Mouse (Mus musculus): Measurements from ENCODE around the gene Myo1e. TPM values are rescaled to one million over a fixed set of nuclear protein-coding genes. Genes with fewer than 3 reads are reported as not detected.

Gene Myo1e
- polyA plus RNA-seq, 1 experiment from 2014 or later = 12.2 TPM

DNA sequence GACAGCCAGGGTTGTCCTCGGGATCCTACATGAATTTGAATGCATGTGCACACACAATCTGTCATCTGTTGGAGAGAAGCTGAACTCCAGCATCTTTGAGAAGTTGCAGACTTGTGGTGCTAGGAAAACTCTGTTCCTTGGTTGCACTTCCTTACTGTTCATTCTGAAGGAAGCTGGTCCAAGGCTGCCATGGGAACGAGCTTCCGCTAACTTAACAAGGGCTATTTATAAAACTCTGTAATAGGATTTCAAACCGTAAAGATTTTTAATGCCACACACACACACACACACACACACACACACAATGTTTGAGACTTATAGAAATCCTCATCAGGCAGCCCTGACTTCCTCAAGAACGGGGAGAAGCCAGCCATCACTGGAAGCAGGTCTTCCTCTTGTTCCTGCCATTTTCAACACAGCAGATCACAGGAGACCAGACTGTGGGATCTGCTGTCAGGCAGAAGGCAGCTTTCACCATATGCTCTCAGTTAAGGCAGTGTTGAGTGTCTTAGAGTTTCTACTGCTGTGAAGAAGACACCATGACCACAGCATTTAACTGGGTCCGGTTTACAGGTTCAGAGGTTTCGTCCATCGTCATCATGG lies 194.9 kb downstream of the Myo1e start:
- ATAC-seq (replicated peaks; ENCODE audit: extremely low read depth, insufficient read depth, low FRiP score) = no peak
- WGBS = 86% methylated on average over 8 of the region's 8 CpGs
- H3K4me1 ChIP-seq (ENCODE audit: control insufficient read depth, insufficient read depth, low read length) = no peaks in the 10 kb centered on the region
- H3K9ac ChIP-seq (ENCODE audit: low read length) = no peak overlapping the region
- H3K4me2 ChIP-seq (ENCODE audit: low read depth, low read length) = no peak overlapping the region
- no peaks in the 10 kb centered on the region for H3K27me3 ChIP-seq (ENCODE audit: control insufficient read depth, insufficient read depth, low read length)
- H3K4me3 ChIP-seq (ENCODE audit: low read length) = no peak overlapping the region
- no peaks in the 10 kb centered on the region for H3K9me3 ChIP-seq (replicated peaks; ENCODE audit: control insufficient read depth, low read length)
- H3K27ac ChIP-seq (ENCODE audit: low read length) = no peak overlapping the region
- H3K36me3 ChIP-seq (ENCODE audit: control insufficient read depth, insufficient read depth) = peaks cover 11% of the 10 kb centered on the region

DNA sequence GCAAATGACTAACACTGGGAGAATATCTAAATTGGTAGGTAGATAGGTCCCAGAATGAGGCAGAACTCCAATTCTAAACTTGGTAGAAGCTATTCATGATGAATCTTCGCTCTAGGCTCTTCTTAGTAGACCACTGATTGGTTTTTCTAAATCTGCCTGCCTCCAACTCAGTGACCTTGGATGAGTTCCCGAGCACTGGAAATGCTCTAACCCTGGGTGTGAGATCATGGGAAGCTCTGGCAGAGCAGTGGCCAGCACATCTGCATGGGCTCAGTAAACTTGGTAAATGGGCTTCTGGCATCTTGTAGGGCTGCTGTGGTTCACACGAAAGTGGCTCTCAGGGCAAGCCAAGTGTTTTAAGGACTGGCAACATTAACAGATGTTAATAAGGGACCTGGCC lies 199.4 kb downstream of the Myo1e start:
- Histone ChIP-seq H3K9ac (ENCODE audit: low read length) (no peak overlapping the region), H3K9me3 (replicated peaks; ENCODE audit: control insufficient read depth, low read length) (no peaks in the 10 kb centered on the region), H3K27ac (ENCODE audit: low read length) (no peak overlapping the region), H3K27me3 (ENCODE audit: control insufficient read depth, insufficient read depth, low read length) (no peaks in the 10 kb centered on the region), H3K4me2 (ENCODE audit: low read depth, low read length) (no peak overlapping the region), H3K36me3 (ENCODE audit: control insufficient read depth, insufficient read depth) (peaks cover 37% of the 10 kb centered on the region), H3K4me1 (ENCODE audit: control insufficient read depth, insufficient read depth, low read length) (no peaks in the 10 kb centered on the region), H3K4me3 (ENCODE audit: low read length) (no peak overlapping the region)
- no peak for ATAC-seq (replicated peaks; ENCODE audit: extremely low read depth, insufficient read depth, low FRiP score)
- WGBS = 79% methylated on average over 3 of the region's 3 CpGs

DNA sequence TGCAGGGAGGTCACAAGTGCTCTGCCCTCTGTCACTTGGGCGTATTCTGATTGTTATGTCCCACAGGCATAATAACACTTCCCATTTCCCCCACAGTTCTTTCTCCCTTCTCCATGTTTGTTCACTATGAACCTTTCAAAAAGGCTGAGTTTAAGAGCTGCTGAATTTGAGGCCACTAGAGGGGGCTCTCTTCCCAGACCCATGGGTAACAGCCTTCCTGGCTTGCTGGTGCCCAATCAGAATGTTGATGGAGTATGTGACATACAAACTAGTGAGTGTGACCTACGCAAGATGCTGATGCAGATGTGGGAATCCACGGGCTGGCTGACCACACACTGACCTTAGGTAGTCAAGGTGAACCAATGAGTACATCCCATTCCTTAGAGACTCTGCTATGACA lies 201.6 kb downstream of the Myo1e start:
- H3K4me1 ChIP-seq (ENCODE audit: control insufficient read depth, insufficient read depth, low read length) = no peaks in the 10 kb centered on the region
- no peak overlapping the region for H3K27ac ChIP-seq (ENCODE audit: low read length)
- peaks cover 54% of the 10 kb centered on the region for H3K36me3 ChIP-seq (ENCODE audit: control insufficient read depth, insufficient read depth)
- WGBS = 85% methylated on average over 3 of the region's 3 CpGs
- no peak overlapping the region for H3K4me3 ChIP-seq (ENCODE audit: low read length)
- H3K9ac ChIP-seq (ENCODE audit: low read length) = no peak overlapping the region
- no peaks in the 10 kb centered on the region for H3K27me3 ChIP-seq (ENCODE audit: control insufficient read depth, insufficient read depth, low read length)
- ATAC-seq (replicated peaks; ENCODE audit: extremely low read depth, insufficient read depth, low FRiP score) = no peak
- no peak overlapping the region for H3K4me2 ChIP-seq (ENCODE audit: low read depth, low read length)
- H3K9me3 ChIP-seq (replicated peaks; ENCODE audit: control insufficient read depth, low read length) = no peaks in the 10 kb centered on the region

DNA sequence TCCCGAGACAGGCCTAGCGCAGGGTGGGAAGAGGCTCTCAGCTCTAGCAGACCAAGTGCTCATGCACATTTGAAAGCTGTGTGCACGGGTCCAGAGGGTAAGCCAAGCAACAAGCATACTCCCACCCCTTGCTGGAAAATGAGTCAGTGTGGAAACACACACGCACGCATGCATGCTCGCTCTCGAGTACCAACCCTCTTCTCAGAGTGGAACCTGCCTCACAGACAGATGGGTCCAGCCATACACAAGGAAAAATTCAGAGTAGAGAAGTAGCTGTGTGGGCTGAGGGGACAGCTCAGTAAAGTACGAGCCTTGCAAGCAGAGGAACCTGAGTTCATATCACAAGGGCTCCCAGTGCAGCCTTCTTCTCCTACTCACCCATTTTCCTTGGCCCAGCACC lies 202.6 kb downstream of the Myo1e start:
- H3K9me3 ChIP-seq (replicated peaks; ENCODE audit: control insufficient read depth, low read length) = no peaks in the 10 kb centered on the region
- ATAC-seq (replicated peaks; ENCODE audit: extremely low read depth, insufficient read depth, low FRiP score) = no peak
- no peaks in the 10 kb centered on the region for H3K4me1 ChIP-seq (ENCODE audit: control insufficient read depth, insufficient read depth, low read length)
- H3K9ac ChIP-seq (ENCODE audit: low read length) = no peak overlapping the region
- H3K4me3 ChIP-seq (ENCODE audit: low read length) = no peak overlapping the region
- H3K36me3 ChIP-seq (ENCODE audit: control insufficient read depth, insufficient read depth) = peaks cover 56% of the 10 kb centered on the region
- no peaks in the 10 kb centered on the region for H3K27me3 ChIP-seq (ENCODE audit: control insufficient read depth, insufficient read depth, low read length)
- no peak overlapping the region for H3K27ac ChIP-seq (ENCODE audit: low read length)
- H3K4me2 ChIP-seq (ENCODE audit: low read depth, low read length) = no peak overlapping the region
- 94% methylated on average over 8 of the region's 8 CpGs for WGBS

DNA sequence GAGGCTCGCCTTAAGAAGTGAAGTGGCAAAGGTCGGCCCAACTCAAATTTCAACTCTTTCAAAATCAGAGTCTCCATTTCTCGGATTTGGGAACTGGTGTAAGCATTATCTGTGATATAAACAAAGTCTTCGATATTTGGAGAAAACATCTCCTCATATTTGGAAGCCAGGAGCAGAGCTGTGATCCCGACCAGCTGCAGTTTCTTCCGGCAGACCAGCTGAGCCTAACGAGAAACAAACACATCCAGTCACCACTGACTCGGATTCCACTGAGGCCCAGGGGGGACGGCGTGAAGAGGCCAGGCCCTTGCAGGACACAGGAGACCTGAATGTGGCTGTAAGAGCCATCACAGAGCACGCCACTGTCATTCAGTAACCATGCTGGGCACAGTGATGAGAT lies 203.5 kb downstream of the Myo1e start:
- ATAC-seq (replicated peaks; ENCODE audit: extremely low read depth, insufficient read depth, low FRiP score) = no peak
- WGBS = 72% methylated on average over 11 of the region's 11 CpGs
- Histone ChIP-seq H3K4me3 (ENCODE audit: low read length) (no peak overlapping the region), H3K36me3 (ENCODE audit: control insufficient read depth, insufficient read depth) (peaks cover 60% of the 10 kb centered on the region), H3K9me3 (replicated peaks; ENCODE audit: control insufficient read depth, low read length) (no peaks in the 10 kb centered on the region), H3K4me2 (ENCODE audit: low read depth, low read length) (no peak overlapping the region), H3K27ac (ENCODE audit: low read length) (no peak overlapping the region), H3K27me3 (ENCODE audit: control insufficient read depth, insufficient read depth, low read length) (no peaks in the 10 kb centered on the region), H3K9ac (ENCODE audit: low read length) (no peak overlapping the region), H3K4me1 (ENCODE audit: control insufficient read depth, insufficient read depth, low read length) (no peaks in the 10 kb centered on the region)

DNA sequence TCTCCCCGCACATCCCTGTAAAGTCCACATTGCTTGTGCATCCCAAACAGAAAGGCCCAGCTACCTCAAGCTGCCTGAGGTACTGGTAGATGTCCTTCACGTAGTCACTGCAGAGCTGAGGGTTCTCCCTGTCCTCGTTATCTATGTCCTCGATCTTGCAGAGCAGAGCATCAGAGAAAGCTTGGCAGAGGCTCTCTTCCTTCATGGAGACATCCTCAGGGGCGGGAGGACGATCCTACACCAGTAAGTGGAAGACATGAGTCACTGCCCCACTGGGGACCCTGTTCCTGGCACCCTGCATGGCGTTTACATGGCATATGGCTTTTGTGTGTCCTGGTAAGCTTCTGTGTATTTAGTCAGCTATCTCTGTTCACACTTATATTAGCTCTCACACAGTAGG lies 205.9 kb downstream of the Myo1e start:
- Histone ChIP-seq H3K9ac (ENCODE audit: low read length) (no peak overlapping the region), H3K4me3 (ENCODE audit: low read length) (no peak overlapping the region), H3K27me3 (ENCODE audit: control insufficient read depth, insufficient read depth, low read length) (no peaks in the 10 kb centered on the region), H3K36me3 (ENCODE audit: control insufficient read depth, insufficient read depth) (peaks cover 70% of the 10 kb centered on the region), H3K4me1 (ENCODE audit: control insufficient read depth, insufficient read depth, low read length) (no peaks in the 10 kb centered on the region), H3K9me3 (replicated peaks; ENCODE audit: control insufficient read depth, low read length) (no peaks in the 10 kb centered on the region), H3K27ac (ENCODE audit: low read length) (no peak overlapping the region), H3K4me2 (ENCODE audit: low read depth, low read length) (no peak overlapping the region)
- 90% methylated on average over 7 of the region's 7 CpGs for WGBS
- no peak for ATAC-seq (replicated peaks; ENCODE audit: extremely low read depth, insufficient read depth, low FRiP score)

DNA sequence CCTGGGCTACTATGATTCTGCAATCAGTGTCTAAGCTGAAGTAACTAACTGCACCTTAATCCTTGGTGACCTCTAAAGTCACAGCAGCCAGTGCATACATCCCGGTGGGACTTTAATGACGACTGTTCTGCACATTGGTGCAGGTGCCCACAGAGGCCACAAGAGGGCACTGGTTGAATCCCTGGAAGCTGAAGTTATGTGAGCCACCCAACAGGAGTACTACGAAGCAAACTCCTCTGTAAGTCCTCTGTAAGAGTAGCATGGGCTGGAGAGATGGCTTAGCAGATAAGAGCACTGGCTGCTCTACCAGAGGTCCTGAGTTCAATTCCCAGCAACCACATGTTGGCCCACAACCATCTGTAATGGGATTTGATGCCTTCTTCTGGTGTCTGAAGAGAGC lies 209.3 kb downstream of the Myo1e start:
- ATAC-seq (replicated peaks; ENCODE audit: extremely low read depth, insufficient read depth, low FRiP score) = no peak
- Histone ChIP-seq H3K4me1 (ENCODE audit: control insufficient read depth, insufficient read depth, low read length) (peaks cover 7% of the 10 kb centered on the region; the same call in 1 of the 2 replicates), H3K4me2 (ENCODE audit: low read depth, low read length) (no peak overlapping the region), H3K27ac (ENCODE audit: low read length) (no peak overlapping the region), H3K27me3 (ENCODE audit: control insufficient read depth, insufficient read depth, low read length) (no peaks in the 10 kb centered on the region), H3K36me3 (ENCODE audit: control insufficient read depth, insufficient read depth) (peaks cover 48% of the 10 kb centered on the region), H3K9ac (ENCODE audit: low read length) (no peak overlapping the region), H3K4me3 (ENCODE audit: low read length) (no peak overlapping the region), H3K9me3 (replicated peaks; ENCODE audit: control insufficient read depth, low read length) (no peaks in the 10 kb centered on the region)
- WGBS = 80% methylated on average over 3 of the region's 3 CpGs

DNA sequence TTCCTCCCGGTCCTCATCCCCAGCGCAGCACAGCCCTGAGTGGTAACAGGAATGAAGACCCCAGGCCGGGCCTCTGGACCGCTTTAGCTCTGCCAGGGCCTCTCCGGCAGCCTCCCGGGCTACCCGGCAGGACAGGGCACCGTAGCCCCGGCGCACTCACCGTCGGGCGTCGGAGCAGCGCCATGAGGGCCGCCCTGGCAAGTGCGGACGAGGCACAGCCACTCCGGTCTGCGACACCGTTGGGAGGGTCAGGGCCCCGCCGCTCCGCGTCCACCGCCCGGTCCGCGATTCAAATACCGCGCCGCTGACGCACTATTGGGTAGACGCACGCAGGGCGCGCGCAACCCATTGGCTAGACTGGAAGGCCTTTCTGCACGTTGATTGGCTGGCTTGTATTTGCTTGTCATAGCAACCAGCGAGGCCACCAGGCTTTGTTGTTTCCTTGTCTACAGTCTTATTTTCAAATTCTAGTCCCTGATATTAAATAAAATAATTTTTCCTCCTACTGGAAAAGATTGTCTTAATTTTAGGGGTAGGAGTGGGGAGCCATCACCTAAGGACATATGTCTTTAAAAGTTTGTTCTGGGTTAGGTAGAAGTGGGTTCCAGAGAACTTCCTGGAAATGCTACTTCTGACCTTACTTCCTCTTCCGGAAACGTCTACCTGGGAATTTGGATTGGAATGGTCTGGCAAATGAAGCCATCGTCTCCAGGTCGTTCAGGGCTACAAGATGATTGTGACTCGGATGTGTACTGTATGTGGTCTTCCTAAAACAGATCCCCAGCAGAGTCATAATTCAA lies 214.3 kb downstream of the Myo1e start, which contains the start of gene Ccnb2:
Gene Ccnb2, minus strand, starts transcription at position 291 of the 800 bp plus-strand sequence.
- H3K27ac ChIP-seq (ENCODE audit: low read length) = peak within 1 kb of the TSS; percentile 68; the same call in 1 of the 2 replicates
- H3K4me3 ChIP-seq (ENCODE audit: low read length) = peak within 1 kb of the TSS; percentile 86
- ATAC-seq (replicated peaks; ENCODE audit: extremely low read depth, insufficient read depth, low FRiP score) = peak; percentile 97
- H3K9me3 ChIP-seq (replicated peaks; ENCODE audit: control insufficient read depth, low read length) = no peaks in the 10 kb centered on the region
- 2% methylated on average over 45 of the region's 45 CpGs for WGBS
- peaks cover 30% of the 10 kb centered on the region for H3K36me3 ChIP-seq (ENCODE audit: control insufficient read depth, insufficient read depth)
- peak within 1 kb of the TSS; percentile 90 for H3K9ac ChIP-seq (ENCODE audit: low read length)
- H3K4me1 ChIP-seq (ENCODE audit: control insufficient read depth, insufficient read depth, low read length) = peaks cover 10% of the 10 kb centered on the region; the same call in 1 of the 2 replicates
- H3K4me2 ChIP-seq (ENCODE audit: low read depth, low read length) = peak within 1 kb of the TSS; percentile 96
- no peaks in the 10 kb centered on the region for H3K27me3 ChIP-seq (ENCODE audit: control insufficient read depth, insufficient read depth, low read length)

DNA sequence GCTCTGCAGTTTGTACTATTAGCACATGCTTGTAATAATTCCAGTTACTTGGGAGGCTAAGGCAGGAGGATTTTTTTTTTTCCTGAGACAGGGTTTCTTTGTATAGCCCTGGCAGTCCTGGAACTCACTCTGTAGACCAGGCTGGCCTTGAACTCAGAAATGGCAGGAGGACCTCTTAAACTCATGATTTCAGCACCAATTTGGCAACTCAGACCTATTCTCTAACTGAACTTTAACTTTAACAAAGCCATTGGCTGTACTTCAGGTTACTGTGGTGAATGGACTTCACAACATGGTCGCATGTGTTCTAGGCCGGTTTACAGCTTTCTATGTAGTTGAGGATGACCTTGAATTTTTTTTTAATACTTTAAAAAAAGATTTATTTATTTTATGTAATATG lies 215.5 kb downstream of the Myo1e start:
- Histone ChIP-seq H3K4me1 (ENCODE audit: control insufficient read depth, insufficient read depth, low read length) (peaks cover 10% of the 10 kb centered on the region; the same call in 1 of the 2 replicates), H3K4me3 (ENCODE audit: low read length) (no peak overlapping the region), H3K9ac (ENCODE audit: low read length) (no peak overlapping the region), H3K27ac (ENCODE audit: low read length) (no peak overlapping the region), H3K9me3 (replicated peaks; ENCODE audit: control insufficient read depth, low read length) (no peaks in the 10 kb centered on the region), H3K27me3 (ENCODE audit: control insufficient read depth, insufficient read depth, low read length) (no peaks in the 10 kb centered on the region), H3K4me2 (ENCODE audit: low read depth, low read length) (no peak overlapping the region), H3K36me3 (ENCODE audit: control insufficient read depth, insufficient read depth) (peaks cover 28% of the 10 kb centered on the region)
- WGBS = 97% methylated on average over 2 of the region's 2 CpGs
- ATAC-seq (replicated peaks; ENCODE audit: extremely low read depth, insufficient read depth, low FRiP score) = no peak

Data from heart, embryonic 16.5 days (tissue).